Mouse (Mus musculus): Measurements from ENCODE around the gene Gosr1.
"Not testable (repeated sequence)": the region's sequence is repeated elsewhere in the genome, so short reads cannot be mapped to it uniquely, and the experiment has no call there.

Gosr1 gene

DNA sequence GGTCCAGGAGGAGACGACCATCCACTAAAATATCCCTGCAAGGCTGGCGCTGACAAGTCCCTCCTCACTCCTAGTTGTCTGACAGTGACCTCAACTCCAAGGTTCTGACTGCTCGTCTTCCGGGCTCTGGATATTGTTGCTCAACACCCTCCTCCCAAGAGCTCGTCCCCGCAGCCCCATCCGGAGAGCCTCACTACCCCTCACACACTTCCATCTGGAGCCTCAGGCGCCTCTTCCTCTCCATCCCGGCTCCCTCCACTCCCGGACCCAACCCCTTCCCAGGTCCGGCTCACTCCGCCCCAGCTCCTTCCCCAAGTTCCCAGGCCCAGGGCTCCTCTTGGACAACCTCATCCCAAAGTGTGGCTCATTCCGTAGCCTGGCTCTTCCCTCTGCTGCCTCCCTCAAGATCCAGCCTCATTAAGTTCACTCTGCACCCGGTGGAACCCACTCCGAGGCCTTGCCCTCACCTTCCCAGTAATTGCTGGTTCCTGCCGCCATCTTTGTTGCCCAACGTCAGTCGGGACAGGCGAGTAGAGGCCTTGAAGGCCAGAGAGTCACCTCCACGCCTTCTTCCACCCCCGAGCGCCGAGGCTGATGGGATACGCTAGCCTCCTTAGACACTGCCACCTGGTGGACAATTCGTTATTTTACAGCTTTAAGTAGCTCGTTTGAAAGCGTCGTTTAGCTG, at the start of gene Gosr1:
TSS of gene Gosr1 (minus strand) at position 527 of the 688 bp plus-strand sequence.
- peak; percentile 99 for DNase-seq (ENCODE audit: low read depth, low spot score)

DNA sequence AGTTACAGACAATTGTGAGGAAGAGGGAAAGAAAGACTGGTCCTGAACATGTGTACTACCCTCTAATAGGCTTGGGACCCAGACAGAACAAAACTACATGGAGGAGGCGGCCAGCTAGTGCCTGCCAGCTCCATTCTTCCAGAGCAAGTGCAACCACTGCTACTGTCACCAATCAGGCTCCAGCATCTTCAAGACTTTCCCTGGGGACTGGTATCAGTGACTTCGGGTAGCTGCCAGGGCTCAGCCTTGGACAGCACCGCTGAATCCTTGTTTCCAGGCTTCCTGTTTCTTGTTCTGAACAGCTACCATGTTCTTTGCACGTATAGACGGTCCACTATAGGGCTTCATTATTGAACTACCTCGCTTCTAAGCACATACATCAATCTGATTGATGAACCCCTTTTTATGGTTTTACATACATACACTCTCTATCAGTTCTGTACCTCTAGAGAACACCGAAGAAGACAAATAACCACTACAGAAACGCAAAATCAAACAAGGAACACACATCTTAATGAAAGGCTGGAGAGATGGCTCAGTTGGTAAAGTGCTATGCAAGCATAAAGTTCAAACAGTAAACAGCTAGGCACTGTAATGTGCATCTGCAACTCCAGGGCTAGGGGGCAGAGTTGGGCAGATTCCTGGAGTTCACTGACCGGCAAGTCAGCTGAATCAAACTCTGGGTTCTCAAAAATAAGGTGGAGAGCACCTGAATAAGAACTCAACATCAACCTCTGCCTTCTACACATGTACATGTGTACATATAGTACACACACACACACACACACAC, 47.5 kb upstream of the Gosr1 start:
- no peak for DNase-seq (ENCODE audit: low read depth, low spot score)

DNA sequence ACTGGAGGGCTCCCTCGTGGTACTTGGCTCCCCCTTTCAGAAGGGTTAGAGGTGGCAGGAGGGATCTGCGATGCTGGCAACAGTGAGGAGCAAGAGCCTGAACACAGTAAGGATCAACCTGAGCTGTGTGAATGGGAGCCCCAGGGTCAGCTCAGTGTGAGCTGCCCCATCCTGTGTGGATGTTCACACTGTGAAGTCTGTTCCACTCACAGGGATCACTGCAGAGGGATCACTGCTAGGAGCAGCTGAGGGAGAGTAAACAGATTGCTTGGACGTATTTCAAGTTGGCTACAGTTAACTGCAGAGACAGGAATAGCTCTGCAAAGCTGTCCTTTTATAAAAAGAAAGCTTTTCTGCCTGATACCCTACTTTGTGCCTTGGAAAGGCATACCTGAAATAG, 46.1 kb upstream of the Gosr1 start:
- DNase-seq (ENCODE audit: low read depth, low spot score) = no peak

DNA sequence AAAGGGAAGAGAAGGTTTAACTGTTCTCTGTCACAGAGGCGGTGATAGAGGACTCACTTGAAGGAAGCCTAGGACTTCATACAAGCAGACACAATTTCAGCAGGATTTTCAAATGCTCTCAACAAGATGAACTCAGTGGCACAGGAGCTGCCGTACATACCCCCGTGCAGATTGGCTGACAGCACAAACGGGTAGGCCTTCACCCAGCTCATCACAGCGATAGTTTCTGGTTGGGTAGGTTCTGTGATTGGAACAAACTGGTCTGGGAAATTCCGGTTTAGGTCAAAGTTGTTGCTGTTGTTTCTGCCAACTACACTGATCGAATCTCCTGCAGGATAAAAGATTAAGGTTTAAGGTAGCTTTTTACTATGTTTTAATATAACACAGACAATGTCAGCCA, 45.2 kb upstream of the Gosr1 start:
- DNase-seq (ENCODE audit: low read depth, low spot score) = no peak

DNA sequence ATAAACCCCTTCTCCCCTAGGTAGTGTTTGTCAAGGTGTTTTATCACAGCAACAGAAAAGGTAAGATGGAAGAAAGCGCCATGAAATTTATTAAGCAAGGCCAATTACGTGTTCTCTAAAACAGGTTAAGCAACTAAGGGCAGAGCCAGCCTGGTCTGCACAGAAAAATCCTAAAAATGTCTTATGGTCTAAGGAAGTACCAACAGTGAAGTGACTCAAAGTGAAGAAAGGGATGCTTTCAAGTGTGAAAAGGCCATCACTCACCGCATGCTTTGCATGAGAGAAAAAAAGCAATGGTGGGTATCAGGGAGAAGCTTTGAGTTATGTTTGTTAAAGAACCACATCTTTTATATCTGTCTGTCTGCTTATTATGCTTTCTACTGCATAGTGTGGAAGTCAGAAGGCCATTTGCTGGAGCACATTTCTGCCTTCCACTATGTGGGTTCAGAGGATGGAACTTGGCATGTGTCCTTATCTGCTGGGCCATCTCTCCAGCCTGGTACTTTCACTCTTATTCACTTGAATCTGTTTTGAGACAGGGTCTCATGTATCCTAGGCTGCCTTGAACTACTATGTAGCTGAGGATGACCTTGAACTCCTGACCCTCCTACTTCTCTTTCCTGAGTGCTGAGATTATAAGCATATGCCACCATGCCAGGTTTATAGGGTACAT, 43.8 kb upstream of the Gosr1 start:
- no peak for DNase-seq (ENCODE audit: low read depth, low spot score)

DNA sequence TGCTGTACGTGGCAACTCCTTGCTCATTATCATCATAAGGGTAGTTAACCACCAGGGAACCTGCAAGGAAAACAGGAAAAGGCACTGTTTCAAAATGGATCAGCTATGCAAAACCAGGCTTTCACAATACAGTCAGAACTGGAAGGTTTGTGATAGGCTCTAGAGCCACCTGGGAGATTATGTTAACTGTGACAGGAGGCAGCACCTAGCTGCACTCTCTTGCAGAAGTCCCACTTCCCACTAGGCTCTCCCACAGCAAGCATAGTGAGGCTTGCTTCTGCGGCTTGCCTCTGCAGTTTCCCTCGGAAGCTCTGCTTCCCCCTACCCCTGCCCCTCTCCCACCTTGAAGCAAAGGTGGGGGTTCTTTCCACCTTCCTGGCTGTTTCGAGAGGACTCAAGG, 42.6 kb upstream of the Gosr1 start:
- DNase-seq (ENCODE audit: low read depth, low spot score) = no peak

DNA sequence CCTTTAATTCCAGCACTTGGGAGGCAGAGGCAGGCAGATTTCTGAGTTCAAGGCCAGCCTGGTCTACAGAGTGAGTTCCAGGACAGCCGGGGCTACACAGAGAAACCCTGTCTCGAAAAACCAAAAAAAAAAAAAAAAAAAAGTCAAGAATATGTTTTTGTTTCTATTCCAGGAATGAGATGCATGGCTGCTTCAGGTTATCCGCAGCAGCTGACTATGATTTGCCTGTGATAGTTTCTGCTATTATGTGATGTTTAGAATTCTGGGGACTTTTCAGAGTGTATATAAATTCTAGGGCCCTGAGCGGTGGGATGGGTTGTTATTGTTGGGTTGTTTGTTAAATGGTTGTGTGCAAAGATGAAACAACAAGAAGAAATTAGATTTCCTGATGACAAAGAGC, 41.7 kb upstream of the Gosr1 start:
- not testable (repeated sequence) for DNase-seq (ENCODE audit: low read depth, low spot score)

DNA sequence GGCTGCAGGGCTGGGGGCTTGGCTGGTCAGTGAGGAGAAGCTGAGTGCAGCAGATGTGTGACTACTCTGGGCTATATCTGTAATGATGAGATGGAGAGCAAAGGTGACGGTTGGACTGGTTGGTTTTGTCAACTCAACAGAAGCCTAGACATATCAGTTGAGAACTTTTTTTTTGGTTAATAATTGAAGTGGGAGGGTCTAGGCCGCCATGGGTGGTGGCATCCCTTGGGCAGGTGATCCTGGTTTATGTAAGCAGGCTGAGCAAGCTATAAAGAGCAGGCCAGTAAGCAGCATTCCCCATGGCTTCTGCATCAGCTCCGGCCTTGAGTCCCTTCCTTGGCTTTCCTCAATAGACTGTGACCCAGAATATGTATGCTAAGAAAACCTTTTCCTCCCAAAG, 39.9 kb upstream of the Gosr1 start:
- no peak for DNase-seq (ENCODE audit: low read depth, low spot score)

DNA sequence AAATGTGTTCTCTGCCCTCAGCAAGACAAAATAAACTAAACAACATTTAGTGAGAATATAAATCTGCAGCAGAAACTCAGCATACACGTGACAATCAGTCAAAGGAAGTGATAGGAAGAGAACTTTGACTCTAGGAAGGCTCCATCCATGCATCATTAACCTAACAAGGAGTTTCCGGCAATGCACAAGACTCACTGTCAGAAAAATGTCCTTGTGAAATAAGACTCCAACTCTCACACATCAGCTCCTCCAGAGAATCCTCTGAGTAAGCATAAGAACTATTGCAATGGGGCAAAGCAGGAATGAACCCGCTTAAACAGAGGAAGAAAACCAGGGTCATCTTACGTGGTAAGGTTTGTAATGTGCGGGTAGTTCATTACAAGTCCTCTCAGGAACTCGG, 33.9 kb upstream of the Gosr1 start:
- no peak for DNase-seq (ENCODE audit: low read depth, low spot score)

DNA sequence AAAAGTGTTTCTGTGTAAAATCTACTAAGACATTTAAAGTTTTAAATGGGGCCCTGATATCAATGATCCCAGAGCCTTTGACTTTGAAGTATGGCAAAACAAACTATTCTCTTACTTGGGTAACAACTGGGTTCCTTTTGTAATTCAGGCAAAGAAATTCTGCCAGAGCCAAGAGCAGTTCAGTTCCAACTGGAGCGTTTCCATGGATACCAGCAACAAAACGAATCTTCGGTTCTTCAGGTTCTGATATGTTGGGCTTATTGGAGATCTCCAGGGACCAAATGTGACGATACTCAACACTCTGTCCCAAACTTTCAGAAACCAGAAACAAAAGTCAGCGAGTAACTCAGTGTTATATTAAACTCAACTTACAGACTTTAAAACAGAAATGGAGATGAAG, 31.9 kb upstream of the Gosr1 start:
- DNase-seq (ENCODE audit: low read depth, low spot score) = no peak

DNA sequence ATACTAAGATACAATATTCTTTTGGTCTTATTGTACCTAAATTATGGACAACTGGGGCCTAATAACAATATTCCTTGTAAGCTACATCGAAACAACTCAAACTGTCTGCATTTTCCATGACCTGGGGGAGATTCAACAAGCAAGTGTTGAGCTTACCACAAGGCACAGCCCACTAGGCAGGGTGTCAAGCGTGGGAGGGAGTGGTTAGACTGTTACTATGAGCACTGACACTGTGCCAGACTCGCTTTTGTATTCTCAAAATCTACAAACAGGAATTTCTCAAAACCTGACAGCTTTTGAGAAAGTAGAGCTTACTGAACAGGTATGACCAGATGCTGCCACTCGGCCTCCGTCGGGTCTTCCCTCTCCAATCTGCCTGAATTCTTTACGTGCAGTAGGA, 28.0 kb upstream of the Gosr1 start:
- DNase-seq (ENCODE audit: low read depth, low spot score) = no peak

DNA sequence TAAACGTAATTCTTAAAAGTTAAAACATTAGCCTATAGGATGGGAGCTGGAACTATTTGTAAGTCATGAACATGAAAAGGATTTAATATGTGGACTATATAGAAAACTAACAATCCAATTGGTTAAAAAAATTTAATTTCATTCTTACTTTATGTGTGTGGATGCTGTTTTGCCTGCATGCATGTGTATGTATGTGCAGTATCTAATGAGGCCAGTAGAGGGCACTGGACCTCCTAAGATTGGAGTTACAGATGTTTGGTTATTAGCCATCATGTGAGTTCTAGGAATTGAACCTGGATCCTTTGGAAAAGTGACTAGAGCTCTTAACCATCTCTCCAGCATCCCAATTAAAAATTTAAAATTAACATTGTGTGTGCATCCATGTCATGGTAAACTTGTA, 25.9 kb upstream of the Gosr1 start:
- peak; percentile 67 for DNase-seq (ENCODE audit: low read depth, low spot score)

DNA sequence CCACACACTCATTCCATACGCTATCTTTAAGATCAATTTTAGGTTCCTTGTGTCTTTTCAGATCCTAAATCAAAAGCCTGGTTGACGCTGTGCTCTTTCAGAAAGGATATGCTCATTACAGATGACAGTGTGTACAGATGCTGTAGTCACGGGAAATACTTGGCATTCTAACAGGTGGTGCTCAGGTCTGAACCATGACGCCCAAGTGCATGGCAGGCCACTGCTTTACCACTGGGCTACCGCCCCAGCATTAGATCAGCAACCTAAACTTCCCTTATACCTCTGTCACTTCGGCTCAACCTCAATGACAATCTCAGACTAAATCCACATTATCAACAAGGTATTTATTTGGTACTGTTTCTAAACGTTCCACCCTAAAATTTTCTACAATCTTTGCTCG, 12.2 kb upstream of the Gosr1 start:
- DNase-seq (ENCODE audit: low read depth, low spot score) = no peak

DNA sequence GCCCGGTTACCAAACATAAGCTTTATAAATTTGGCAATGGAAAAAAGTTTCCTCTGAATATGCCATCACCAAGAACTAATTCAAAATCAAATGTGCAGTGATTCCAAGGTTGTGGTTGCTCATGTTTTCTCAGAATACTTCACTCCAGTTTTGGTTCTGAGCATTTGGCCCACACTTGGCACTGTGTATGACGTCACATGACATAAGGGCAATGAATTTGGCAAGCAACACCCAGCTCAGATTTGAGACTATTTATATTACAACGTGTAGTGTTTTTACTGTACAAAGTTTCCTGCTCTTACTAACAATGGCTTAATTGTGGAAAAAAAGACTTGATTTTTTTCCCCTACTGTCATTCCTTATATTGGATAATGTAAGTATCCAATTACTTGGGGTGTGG, 10.4 kb upstream of the Gosr1 start:
- no peak for DNase-seq (ENCODE audit: low read depth, low spot score)

DNA sequence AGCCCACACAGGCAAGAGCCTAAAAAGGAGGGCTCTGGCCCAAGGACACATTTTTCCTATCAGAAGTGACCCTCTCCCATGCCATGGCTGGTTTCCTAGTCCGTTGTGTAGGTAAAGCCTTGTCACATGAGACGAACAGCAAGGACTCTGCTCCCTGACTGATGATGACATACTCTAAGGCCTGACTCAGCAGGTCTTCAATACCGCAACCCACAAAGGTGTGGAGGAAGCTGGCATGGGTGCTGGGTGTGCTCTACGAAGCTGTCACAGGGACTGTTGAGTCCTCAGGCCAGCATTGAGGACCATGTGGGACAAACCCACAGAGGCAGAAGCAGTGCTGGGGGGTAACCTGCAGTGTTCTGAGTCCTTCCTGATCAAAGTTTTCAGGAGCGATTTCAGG, 7.2 kb upstream of the Gosr1 start:
- no peak for DNase-seq (ENCODE audit: low read depth, low spot score)

DNA sequence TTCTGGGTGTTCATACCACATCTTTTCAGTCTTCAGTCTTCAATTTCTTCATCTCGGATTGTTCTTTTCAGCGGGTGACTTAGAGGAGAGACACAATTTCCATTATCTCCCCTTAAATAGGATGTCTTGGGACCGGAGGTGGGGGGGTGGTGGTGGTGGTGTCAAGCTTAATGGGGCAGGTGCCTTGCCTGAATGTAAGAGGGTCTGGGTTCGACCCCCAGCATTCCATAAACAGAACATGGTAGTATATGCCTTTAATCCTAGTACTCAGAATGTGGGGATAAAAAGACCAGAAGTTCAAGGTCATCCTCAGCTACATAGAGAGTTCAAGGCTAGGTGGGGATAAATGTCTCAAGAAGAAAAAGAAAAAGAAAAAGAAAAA, 353 bp upstream of the Gosr1 start:
- no peak for DNase-seq (ENCODE audit: low read depth, low spot score)

DNA sequence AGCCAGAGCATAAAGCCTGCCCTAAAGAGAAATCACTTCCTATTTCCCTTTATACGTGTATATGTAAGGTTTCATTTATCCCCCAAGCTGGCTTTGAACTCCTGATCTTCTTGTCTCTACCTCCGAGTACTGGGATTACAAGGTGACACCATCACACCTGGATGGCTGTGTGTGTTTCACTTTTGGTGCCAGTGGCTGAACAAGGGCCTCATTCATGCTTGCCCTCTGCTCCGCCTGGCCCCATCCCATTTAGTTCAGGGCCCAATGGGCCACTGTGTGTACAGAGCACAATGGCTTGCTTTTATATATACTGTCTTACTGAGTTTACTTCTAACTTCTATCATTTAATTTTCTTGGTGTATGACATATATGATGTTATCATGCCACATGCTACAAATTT, 11.1 kb downstream of the Gosr1 start:
- DNase-seq (ENCODE audit: low read depth, low spot score) = no peak

DNA sequence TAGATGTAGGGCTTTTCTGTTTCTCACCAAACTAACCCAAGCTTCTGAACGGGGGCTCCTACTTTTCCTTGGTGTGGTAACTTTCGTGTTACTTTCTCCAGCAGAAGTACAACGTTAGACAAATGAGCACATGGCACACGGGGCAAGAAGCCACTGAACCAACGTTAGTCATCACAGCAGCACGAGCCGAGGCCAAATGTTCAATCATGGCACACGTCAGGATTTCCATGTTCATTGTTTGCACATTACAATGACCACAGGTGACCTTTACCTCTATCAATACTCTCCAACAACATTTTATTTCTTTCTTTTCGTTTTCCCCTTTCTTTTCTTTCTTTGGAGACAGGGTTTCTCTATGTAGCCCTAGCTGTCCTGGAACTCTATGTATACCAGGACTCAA, 14.6 kb downstream of the Gosr1 start:
- DNase-seq (ENCODE audit: low read depth, low spot score) = no peak

DNA sequence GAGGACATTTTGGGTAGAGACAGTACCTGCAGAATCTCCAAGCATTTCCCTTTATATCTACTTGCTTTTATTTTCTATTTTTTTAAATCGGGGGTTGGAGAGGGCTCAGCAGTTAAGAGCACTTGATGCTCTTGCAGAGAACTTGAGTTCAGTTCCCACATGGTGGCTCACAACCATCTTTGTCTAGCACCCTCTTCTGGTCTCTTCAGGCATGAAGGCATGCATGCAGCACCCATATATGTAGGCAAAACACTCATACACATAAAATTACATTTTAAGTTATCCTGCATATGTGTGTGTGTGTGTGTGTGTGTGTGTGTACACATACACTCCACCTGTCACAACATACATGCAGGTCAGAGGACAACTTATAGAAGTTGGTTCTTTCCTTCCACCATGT, 17.5 kb downstream of the Gosr1 start:
- DNase-seq (ENCODE audit: low read depth, low spot score) = no peak

DNA sequence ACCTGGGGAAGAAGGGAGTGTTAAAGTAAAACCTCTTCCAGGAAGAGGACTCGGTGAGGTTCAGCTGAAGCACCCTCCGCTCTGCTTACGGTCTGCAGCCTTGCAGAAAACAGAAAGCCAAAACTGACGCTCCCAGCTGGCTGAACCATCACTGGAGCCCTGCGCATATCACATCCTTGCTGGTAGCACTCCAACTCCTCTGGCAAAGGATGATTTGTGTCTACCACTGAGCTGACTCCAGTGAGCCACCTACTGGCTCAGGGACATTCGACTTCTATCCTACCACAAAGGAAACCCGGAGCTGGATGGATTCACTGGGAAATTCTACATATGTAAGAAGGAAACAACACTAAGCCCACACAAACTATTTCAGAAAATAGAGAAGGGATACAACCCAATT, 18.8 kb downstream of the Gosr1 start:
- no peak for DNase-seq (ENCODE audit: low read depth, low spot score)

DNA sequence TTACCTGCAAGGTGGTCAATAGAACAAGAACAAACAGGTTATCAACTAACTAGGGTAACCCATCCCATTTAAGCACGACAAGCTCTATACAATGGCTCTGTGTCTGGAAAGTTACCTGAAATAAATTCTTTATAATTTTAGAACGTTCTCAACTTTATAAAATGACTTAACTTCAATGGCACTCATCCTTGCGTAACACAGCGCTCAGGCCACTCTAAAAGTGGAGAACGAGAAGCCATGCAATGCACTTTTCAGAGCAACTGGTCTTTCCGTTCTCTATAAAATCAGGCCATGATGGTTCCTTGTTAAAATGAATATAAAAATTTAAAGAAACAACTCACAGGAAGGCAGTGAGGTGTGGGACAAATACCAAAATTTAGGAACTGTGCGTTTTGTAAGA, 20.9 kb downstream of the Gosr1 start:
- DNase-seq (ENCODE audit: low read depth, low spot score) = no peak

DNA sequence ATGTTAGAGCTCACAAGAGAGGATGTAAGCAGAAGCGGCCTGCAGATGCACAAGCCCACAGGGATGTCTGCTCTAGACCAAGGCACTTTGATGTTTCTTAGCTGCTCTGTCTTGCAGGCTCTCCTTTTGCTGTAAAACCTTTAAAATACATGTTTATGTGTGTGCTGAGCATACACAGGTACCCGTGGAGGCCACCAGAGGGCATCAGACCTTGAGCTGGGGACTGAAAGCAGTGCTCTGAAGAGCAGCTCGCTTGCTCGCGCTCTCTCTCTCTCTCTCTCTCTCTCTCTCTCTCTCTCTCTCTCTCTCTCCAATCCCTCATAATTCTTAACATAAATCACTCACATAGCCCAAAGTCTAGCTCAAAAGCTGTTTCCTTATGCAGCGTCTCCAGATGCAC, 24.3 kb downstream of the Gosr1 start:
- DNase-seq (ENCODE audit: low read depth, low spot score) = no peak

DNA sequence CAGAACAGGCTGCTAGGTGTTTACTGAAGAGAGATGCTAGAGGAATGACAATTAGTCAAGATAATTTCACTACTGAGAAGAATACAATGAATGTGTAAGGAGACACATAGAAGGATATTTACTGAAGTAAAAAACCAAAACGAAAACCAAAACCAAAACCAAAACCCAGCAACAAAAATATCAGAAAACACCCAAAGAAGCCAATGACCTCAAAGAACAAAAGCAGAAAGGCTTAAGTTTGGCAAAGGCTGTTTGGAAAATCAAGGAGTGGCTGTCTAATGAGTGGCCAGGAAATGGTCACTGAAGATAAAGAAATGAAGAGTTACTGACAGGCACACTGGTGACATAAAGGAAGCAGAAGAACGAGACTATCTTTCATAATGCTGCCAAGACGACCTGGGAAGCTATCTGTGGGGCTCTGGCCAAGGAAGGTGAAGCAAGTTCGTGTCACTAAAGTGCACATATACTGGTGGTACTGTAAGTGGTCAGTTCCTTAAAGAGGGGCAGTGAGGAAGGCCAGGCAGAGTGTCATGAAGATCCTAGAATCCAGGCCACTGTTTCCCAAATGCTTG, 27.5 kb downstream of the Gosr1 start:
- no peak for DNase-seq (ENCODE audit: low read depth, low spot score)

All from forelimb bud, embryonic 11.5 days (tissue).